Mouse (Mus musculus) Patski (cell line): ENCODE data around the gene Dock1. TPM values are rescaled to one million over a fixed set of nuclear protein-coding genes. Genes with fewer than 3 reads are reported as not detected.

Experiments
- ATAC-seq: fragments of 100-300 bp; one replicate; pipeline ENCODE4 v1.8.0; 2021
- CTCF ChIA-PET: fragments of 350-600 bp; sonication (Branson Sonifier 250); formaldehyde crosslinking; loops from one replicate; lab custom pipeline; 2022; ENCODE audit warnings: inconsistent platforms; lab: Charles Lee
- POLR2A ChIA-PET: fragments of 350-600 bp; sonication (Branson Sonifier 250); formaldehyde crosslinking; loops from one replicate; lab custom pipeline; 2022; ENCODE audit warnings: antibody characterized with exemption, inconsistent platforms; lab: Charles Lee
- DNase-seq: peaks from one replicate; pipeline ENCODE4 v3.0.0-alpha.2; 2011; ENCODE audit warnings: low read depth, low spot score
- H3K27me3 ChIP-seq: fragments of 371-371 bp; one replicate; pipeline ENCODE4 v1.5.1; 2021
- CTCF ChIP-seq: fragments of 100-300 bp; IDR thresholded peaks from one replicate; pipeline ENCODE4 v1.5.1; 2021
- in situ Hi-C: fragments of 300-500 bp; cut with MboI; formaldehyde crosslinking; loops from 3 replicates; pipeline ENCODE4 v1.11.1; 2018; ENCODE audit warnings: low pct_unique_long_range_greater_than_20kb, mixed read lengths
- polyA plus RNA-seq: library from polyadenylated mRNA; unstranded; gene quantifications from one replicate; pipeline ENCODE4 v1.2.3, GENCODE M21; 2021

The Dock1 gene
- polyA plus RNA-seq, 1 experiment from 2014 or later, result 75.3 TPM

DNA sequence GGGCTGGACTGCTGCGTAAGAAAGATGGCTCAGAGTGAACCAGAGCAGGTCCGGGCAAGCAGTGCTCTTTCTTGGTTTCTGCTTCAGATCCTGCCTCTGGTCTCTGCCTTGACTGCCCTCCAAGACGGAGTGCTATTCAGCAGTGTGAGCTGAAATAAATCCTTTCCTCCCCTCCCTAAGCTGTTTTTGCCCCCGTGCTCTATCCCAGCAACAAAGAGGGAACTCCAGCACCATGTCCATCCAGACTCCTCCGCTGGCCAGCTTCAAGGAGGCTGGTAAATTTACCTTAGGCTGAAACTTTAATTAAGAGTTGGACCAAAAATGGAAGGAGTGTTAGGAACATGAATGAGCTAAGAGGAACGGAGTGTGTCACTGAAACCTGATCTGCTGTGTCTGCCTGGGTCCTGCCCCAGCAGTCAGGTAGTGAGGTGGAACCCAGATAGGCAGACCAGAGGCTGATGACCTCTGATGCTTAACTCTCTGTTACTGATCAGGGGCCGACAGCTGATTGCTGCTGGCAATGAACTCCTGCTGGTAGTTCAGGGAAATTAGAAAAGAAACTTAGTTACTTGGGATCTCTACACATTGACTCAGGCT is 335.6 kb downstream of the Dock1 start:
- TF ChIP-seq CTCF, result no peak
- no peaks in the 10 kb centered on the region for H3K27me3 ChIP-seq
- ChIA-PET POLR2A (interaction anchor here (1.2 kb wide), 1 partner anchor 19 kb away, joined by 3 read pairs; no protein-coding TSS in a partner anchor), CTCF (interaction anchor here (1.1 kb wide), 1 partner anchor 15 kb away, joined by 3 read pairs; no protein-coding TSS in a partner anchor)
- ATAC-seq (no peak), DNase-seq (no peak)
- in situ Hi-C loops, result no loop called here

DNA sequence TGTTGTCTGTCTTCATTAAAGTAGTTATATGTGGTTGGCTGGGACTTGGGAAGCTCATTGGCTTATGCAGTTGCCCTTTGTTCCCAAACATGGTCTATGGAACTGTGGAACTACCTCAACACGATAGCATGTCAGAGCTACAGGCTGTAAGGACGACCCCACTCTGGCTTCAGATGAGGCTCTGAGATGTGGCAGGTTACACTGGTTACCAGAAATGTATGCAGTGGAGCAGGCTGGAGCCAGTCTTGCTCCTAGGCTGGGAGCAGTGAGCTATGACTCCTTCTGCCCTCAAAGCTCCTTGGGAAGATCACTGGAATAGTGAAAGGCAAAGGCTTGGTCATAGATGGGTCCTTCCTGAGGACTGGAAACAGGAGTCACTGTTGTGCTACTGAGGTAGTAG is 337.6 kb downstream of the Dock1 start:
- in situ Hi-C loops, result no loop called here
- CTCF ChIA-PET, result interaction anchor here (1.5 kb wide), 1 partner anchor 10 kb away, joined by 3 read pairs; no protein-coding TSS in a partner anchor
- no peak for DNase-seq
- ATAC-seq, result no peak
- POLR2A ChIA-PET, result no interaction called here
- TF ChIP-seq CTCF, result no peak
- no peaks in the 10 kb centered on the region for H3K27me3 ChIP-seq

- ATAC-seq (no peak), DNase-seq (no peak)
- TF ChIP-seq CTCF, result no peak
- in situ Hi-C loops, result no loop called here
- CTCF ChIA-PET, result interaction anchor here (1.1 kb wide), 1 partner anchor 46 kb away, joined by 3 read pairs; no protein-coding TSS in a partner anchor
- no peaks in the 10 kb centered on the region for H3K27me3 ChIP-seq
- POLR2A ChIA-PET, result no interaction called here
Measured at GRCm38 (mm10) chr7:135010997-135011396, 340.5 kb downstream of the Dock1 start.

- CTCF ChIA-PET, result no interaction called here
- no peaks in the 10 kb centered on the region for H3K27me3 ChIP-seq
- DNase-seq (no peak), ATAC-seq (no peak)
- TF ChIP-seq CTCF, result no peak
- POLR2A ChIA-PET, result no interaction called here
- in situ Hi-C loops, result no loop called here
Measured at GRCm38 (mm10) chr7:135017531-135017930, 347.1 kb downstream of the Dock1 start.

- ATAC-seq, result no peak
- CTCF ChIA-PET, result interaction anchor here (0.9 kb wide), 2 partner anchors 9 to 18 kb away, joined by 3 read pairs; no protein-coding TSS in a partner anchor
- TF ChIP-seq CTCF, result no peak
- in situ Hi-C loops, result no loop called here
- DNase-seq, result no peak
- no peaks in the 10 kb centered on the region for H3K27me3 ChIP-seq
- POLR2A ChIA-PET, result no interaction called here
Measured at GRCm38 (mm10) chr7:135020762-135021161, 350.3 kb downstream of the Dock1 start.

DNA sequence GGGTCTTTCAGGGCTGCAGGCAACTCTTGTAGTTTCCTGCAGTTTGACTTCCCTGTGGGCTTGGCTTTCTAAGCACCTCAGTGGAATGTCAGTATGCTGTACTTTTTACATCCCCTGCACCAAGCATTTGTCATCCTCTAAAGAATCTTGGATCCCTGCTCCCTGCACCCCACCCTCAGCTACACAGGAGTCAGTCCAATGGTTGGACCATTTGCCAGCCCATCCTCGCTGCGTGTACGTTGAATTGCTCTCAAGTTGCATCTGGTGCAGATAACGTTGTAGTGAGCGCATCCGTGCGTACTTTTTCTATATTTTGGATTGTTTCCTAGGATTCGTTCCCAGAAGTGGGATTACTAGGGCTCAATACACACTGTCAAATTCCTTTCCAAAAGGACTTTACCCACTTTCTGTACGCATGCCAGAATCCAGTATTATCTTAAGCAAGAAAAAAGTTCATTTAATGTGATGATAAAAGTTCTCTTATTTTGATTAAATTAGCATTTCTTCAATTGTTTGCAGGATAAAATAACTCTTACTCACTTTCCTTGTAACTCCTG is 351.2 kb downstream of the Dock1 start:
- DNase-seq (no peak), ATAC-seq (no peak)
- in situ Hi-C loops, result no loop called here
- TF ChIP-seq CTCF, result no peak
- ChIA-PET POLR2A (no interaction called here), CTCF (no interaction called here)
- H3K27me3 ChIP-seq, result no peaks in the 10 kb centered on the region

GRCm38 (mm10) chr7:135024531-135024930 is 354.1 kb downstream of the Dock1 start:
- ChIA-PET CTCF (no interaction called here), POLR2A (no interaction called here)
- ATAC-seq (no peak), DNase-seq (no peak)
- no peak for TF ChIP-seq CTCF
- H3K27me3 ChIP-seq, result no peaks in the 10 kb centered on the region
- in situ Hi-C loops, result no loop called here

DNA sequence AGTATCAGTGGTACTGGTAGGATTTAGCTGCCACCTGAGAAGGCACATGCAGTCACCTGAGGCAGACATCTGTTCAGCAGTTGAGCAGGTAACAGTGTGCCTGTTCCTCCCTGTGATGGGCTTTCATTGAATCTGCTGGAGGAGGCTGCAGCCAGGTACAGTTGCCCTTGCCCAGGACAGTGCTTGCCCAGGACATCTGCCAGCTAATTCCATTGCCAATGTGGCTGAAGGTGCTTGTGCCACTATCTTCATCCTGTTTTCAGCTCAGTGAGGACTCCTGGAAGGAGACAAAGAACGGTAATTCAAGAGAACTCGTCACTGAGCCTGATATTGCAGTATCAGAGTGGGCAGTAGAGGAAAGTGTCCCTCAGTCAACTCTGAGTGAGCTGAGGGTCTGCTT is 358.3 kb downstream of the Dock1 start:
- no peak for ATAC-seq
- no peak for DNase-seq
- TF ChIP-seq CTCF, result no peak
- ChIA-PET POLR2A (no interaction called here), CTCF (interaction anchor here (1.0 kb wide), 1 partner anchor 16 kb away, joined by 3 read pairs; no protein-coding TSS in a partner anchor)
- in situ Hi-C loops, result no loop called here
- H3K27me3 ChIP-seq, result no peaks in the 10 kb centered on the region

GRCm38 (mm10) chr7:135029136-135029535 is 358.7 kb downstream of the Dock1 start:
- ATAC-seq (no peak), DNase-seq (no peak)
- POLR2A ChIA-PET, result no interaction called here
- no peaks in the 10 kb centered on the region for H3K27me3 ChIP-seq
- in situ Hi-C loops, result no loop called here
- no peak for TF ChIP-seq CTCF
- CTCF ChIA-PET, result interaction anchor here (1.0 kb wide), 1 partner anchor 16 kb away, joined by 3 read pairs; no protein-coding TSS in a partner anchor

DNA sequence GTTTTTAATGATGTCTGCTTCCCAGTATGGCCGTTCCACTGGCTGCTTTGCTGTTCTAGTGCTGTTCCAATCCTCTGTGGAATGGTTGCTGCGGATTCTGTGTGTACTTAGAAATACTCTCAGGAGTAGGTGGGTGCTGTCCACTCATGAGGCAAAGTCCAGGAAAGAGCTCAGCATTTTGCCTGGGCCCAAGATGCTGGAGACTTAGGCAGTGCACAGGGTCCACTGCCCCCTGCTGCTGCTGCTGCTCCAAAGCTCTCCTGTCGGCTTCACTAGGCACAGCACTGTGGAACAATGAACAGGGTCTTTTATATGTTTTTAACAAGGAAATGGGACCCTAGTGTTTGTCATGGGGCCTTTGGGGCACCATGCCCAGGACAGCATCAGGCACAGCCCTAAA is 361.0 kb downstream of the Dock1 start:
- H3K27me3 ChIP-seq, result no peaks in the 10 kb centered on the region
- POLR2A ChIA-PET, result no interaction called here
- in situ Hi-C loops, result no loop called here
- CTCF ChIA-PET, result interaction anchor here (1.2 kb wide), 2 partner anchors 16 to 70 kb away, joined by 3 read pairs; no protein-coding TSS in a partner anchor
- ATAC-seq, result no peak
- DNase-seq, result no peak
- TF ChIP-seq CTCF, result no peak

DNA sequence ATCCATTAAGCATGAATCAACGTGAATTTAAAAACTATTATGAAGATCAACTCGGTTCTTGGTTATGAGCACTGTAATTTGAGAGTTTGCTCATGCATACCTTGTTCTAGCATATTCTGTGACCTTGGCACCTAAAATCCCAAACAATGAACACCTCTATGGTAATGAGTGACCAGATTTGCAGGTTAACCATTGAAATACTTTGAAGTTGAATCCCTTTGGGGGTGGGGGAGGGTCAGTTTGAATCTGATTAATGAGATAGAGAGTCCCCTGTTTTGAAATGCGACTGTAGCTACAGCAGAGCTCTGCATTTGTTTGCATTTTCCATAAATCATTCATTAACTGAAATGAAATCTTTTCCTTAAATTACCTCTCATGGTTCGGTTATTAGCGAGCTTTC is 364.4 kb downstream of the Dock1 start:
- no peak for TF ChIP-seq CTCF

More for the DNA sequence above, 364.4 kb downstream of the Dock1 start:
- POLR2A ChIA-PET, result no interaction called here
- ATAC-seq, result no peak
- DNase-seq, result no peak
- no peaks in the 10 kb centered on the region for H3K27me3 ChIP-seq
- in situ Hi-C loops, result no loop called here
- CTCF ChIA-PET, result interaction anchor here (1.4 kb wide), 1 partner anchor 16 kb away, joined by 3 read pairs; no protein-coding TSS in a partner anchor
